9 mouse cellular contexts compared by ENCODE assay signal in genomic region chr15:98003822-98004739, GRCm38 (mm10). TPM values are rescaled to one million over a fixed set of nuclear protein-coding genes. Genes with fewer than 3 reads are reported as not detected.
A peak's percentile ranks its signal among the peaks of the same experiment; 100 is the strongest.
DNase-seq lines count a peak whose midpoint lies in the region; ATAC-seq and TF ChIP-seq lines count a peak whose summit lies in the region.
"Had no signal": no experiment of that assay in that cellular context is flagged by ENCODE, and none has a peak within 500 bp of the region (broad histone marks: within the 10 kb centered on the region; RNA-seq: fewer than 3 reads in every experiment).

Col2a1 (minus strand) TSS chr15:98004695.

- under 1% methylated on average over 59 of the region's 59 CpGs for WGBS in heart, embryonic 11.5 days (ENCODE audit: insufficient replicate concordance)
- under 1% methylated on average over 56 of the region's 59 CpGs for WGBS in forebrain, embryonic 15.5 days
- 1% methylated on average over 52 of the region's 59 CpGs for WGBS in liver, postnatal 0 days (ENCODE audit: insufficient replicate concordance)

- no peak for DNase-seq in heart, adult 9 months (ENCODE audit: low spot score in 2 of 2)
- peak; percentile 50 for DNase-seq in R1 (ENCODE audit: low read depth, low spot score)
- no peak for DNase-seq in liver, postnatal 0 days
- no peak for DNase-seq in layer of hippocampus, adult 8-10 months (ENCODE audit: low spot score in 2 of 2)
- no peak for DNase-seq in urinary bladder, postnatal 25 days (ENCODE audit: low spot score)

- TF ChIP-seq CTCF in liver, postnatal 0 days (IDR thresholded peaks at IDR 0.05; ENCODE audit: low read depth) = no peak

- H3K9ac ChIP-seq in heart, embryonic 11.5 days (ENCODE audit: low read depth, low read length) = peak within 1 kb of the TSS; percentile 75
- peak within 1 kb of the TSS; percentile 51 for H3K9ac ChIP-seq in forebrain, embryonic 15.5 days (replicated peaks)
- no peak within 1 kb of the TSS for H3K9ac ChIP-seq in liver, postnatal 0 days (replicated peaks)
- H3K9ac ChIP-seq: liver, embryonic 14.5 days had no signal

- H3K4me2 ChIP-seq in heart, embryonic 11.5 days = peak within 1 kb of the TSS; percentile 71
- H3K4me2 ChIP-seq in forebrain, embryonic 15.5 days (replicated peaks) = peak within 1 kb of the TSS; percentile 66
- peak within 1 kb of the TSS; percentile 13; the same call in 1 of the 2 replicates for H3K4me2 ChIP-seq in liver, postnatal 0 days (ENCODE audit: low read depth, low read length)

- no peaks in the 10 kb centered on the region for H3K36me3 ChIP-seq in heart, embryonic 11.5 days (ENCODE audit: control insufficient read depth, insufficient read depth, low read length)
- no peaks in the 10 kb centered on the region for H3K36me3 ChIP-seq in forebrain, embryonic 15.5 days
- H3K36me3 ChIP-seq in liver, postnatal 0 days (replicated peaks; ENCODE audit: insufficient read depth, low read length) = no peaks in the 10 kb centered on the region

- peaks cover 59% of the 10 kb centered on the region for H3K27me3 ChIP-seq in heart, embryonic 11.5 days (ENCODE audit: control insufficient read depth, insufficient read depth, low read length)
- H3K27me3 ChIP-seq in forebrain, embryonic 15.5 days = peaks cover 37% of the 10 kb centered on the region; the same call in 1 of the 2 replicates
- peaks cover 81% of the 10 kb centered on the region for H3K27me3 ChIP-seq in liver, postnatal 0 days (ENCODE audit: insufficient read depth, low read length)

- H3K9me3 ChIP-seq in heart, embryonic 11.5 days (replicated peaks; ENCODE audit: control insufficient read depth, low read length) = no peaks in the 10 kb centered on the region
- H3K9me3 ChIP-seq in forebrain, embryonic 15.5 days = no peaks in the 10 kb centered on the region
- H3K9me3 ChIP-seq in liver, postnatal 0 days (ENCODE audit: low read length) = no peaks in the 10 kb centered on the region

- 0 out of 2 replicates have a peak, but pooled peaks have one; percentile 5 for ATAC-seq in heart, embryonic 11.5 days (replicated peaks; ENCODE audit: insufficient number of reproducible peaks, low FRiP score, low TSS enrichment)
- ATAC-seq in forebrain, embryonic 15.5 days (replicated peaks) = peak; percentile 18; the same call in 1 of the 2 replicates
- no peak for ATAC-seq in liver, postnatal 0 days
- no peak for ATAC-seq in frontal cortex, adult (ENCODE audit: low TSS enrichment)

- peak within 1 kb of the TSS; percentile 66 for H3K27ac ChIP-seq in heart, embryonic 11.5 days (ENCODE audit: low read depth, low read length)
- 0 out of 2 replicates have a peak within 1 kb of the TSS, but pooled peaks have one; percentile 31 for H3K27ac ChIP-seq in forebrain, embryonic 15.5 days (replicated peaks)
- no peak within 1 kb of the TSS for H3K27ac ChIP-seq in liver, postnatal 0 days (ENCODE audit: low read depth)
- H3K27ac ChIP-seq: liver, embryonic 14.5 days had no signal

- peaks cover 38% of the 10 kb centered on the region for H3K4me1 ChIP-seq in heart, embryonic 11.5 days (ENCODE audit: control insufficient read depth, insufficient read depth, low read length)
- peaks cover 57% of the 10 kb centered on the region for H3K4me1 ChIP-seq in forebrain, embryonic 15.5 days
- 0 out of 2 replicates have a peak, but pooled peaks cover 6% of the 10 kb centered on the region for H3K4me1 ChIP-seq in liver, postnatal 0 days (ENCODE audit: insufficient read depth)

- no peak for TF ChIP-seq EP300 in liver, postnatal 0 days (IDR thresholded peaks at IDR 0.05; ENCODE audit: low read depth)

- peak within 1 kb of the TSS; percentile 57 for H3K4me3 ChIP-seq in heart, embryonic 11.5 days (ENCODE audit: low read depth, low read length)
- H3K4me3 ChIP-seq in forebrain, embryonic 15.5 days = peak within 1 kb of the TSS; percentile 44
- peak within 1 kb of the TSS; percentile 10; the same call in 1 of the 2 replicates for H3K4me3 ChIP-seq in liver, postnatal 0 days (ENCODE audit: low read depth, low read length)

RNA-seq across cellular contexts. Expression of gene Col2a1, which starts in this region (rescaled TPM):
- 61.9 and 80.7 TPM in 2 replicates for polyA plus RNA-seq in heart, embryonic 11.5 days (2014; fragmentation: Nextera tagmentation; extraction: Ambion mirVana)
- polyA plus RNA-seq in forebrain, embryonic 15.5 days (2015; fragmentation: Nextera tagmentation; extraction: Ambion mirVana) = 25.6 and 25.8 TPM in 2 replicates
- polyA plus RNA-seq in liver, postnatal 0 days (2015; fragmentation: Nextera tagmentation; extraction: Ambion mirVana) = 0.12 TPM in 1 of 2 replicates, not detected in the other
- total RNA-seq in layer of hippocampus, adult 8-10 months (2022) = 1 to 10 TPM; 1.2 to 2.8 (median 1.9) TPM

Comparison
In these comparisons a context has a peak if more than half of its experiments do, and no peak if none do; other contexts are left out.
1. RNA of gene Col2a1 (polyA plus RNA-seq): 61.9 to 80.7 TPM in heart, embryonic 11.5 days and 25.6 to 25.8 TPM in forebrain, embryonic 15.5 days; 0.12 TPM in liver, postnatal 0 days; every median in the first group is over 10 times any median in the second.
2. ATAC-seq: peak in heart, embryonic 11.5 days (single experiment) and forebrain, embryonic 15.5 days (single experiment); none in liver, postnatal 0 days (single experiment) and frontal cortex, adult (single experiment).
3. H3K4me2 ChIP-seq: peak in every context shown above with its lines; median percentile 71 in heart, embryonic 11.5 days; 66 in forebrain, embryonic 15.5 days; 13 in liver, postnatal 0 days.
4. Peak in every context shown above with its lines, with median percentiles within 50 percentile points of each other: H3K4me3 ChIP-seq.